Mouse (Mus musculus): ENCODE results near the gene Actr6. TPM values are rescaled to one million over a fixed set of nuclear protein-coding genes. Genes with fewer than 3 reads are reported as not detected.
A peak's percentile ranks its signal among the peaks of the same experiment; 100 is the strongest.

The Actr6 gene
- polyA plus RNA-seq, 2 experiments: 16.0 to 34.3 TPM

DNA sequence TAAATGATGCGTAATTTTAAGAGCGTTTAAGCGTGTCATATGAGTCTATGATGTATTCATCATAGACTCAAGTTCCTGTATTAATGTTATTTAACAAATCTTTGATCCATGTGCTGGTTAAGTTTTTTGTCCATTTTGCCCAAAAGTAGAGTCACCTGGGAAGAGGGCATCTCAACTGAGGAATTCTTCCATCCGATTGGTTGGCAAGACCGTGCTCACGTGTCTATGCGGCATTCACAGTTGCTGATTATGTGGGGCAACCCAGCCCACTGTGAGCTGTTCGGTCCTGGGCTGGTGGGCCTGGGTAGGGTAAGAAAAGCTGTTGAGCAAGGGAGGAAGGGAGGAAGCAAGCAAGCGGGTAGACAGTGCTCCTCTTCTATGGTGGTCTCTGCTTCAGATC is 6.3 kb upstream of the Actr6 start:
- no peaks in the 10 kb centered on the region for H3K4me1 ChIP-seq (ENCODE audit: control insufficient read depth, insufficient read depth, low read length)
- WGBS: 93% methylated on average over 9 of the region's 9 CpGs
- H3K36me3 ChIP-seq (ENCODE audit: control insufficient read depth, insufficient read depth, low read length): no peaks in the 10 kb centered on the region
- no peak overlapping the region for H3K27ac ChIP-seq (replicated peaks; ENCODE audit: low read depth, low read length)
- H3K4me2 ChIP-seq (replicated peaks; ENCODE audit: low read depth, low read length, severe bottlenecking): no peak overlapping the region
- H3K9me3 ChIP-seq (ENCODE audit: control insufficient read depth, low read length): no peaks in the 10 kb centered on the region
- DNase-seq (ENCODE audit: low spot score) (no peak), ATAC-seq (ENCODE audit: low FRiP score, low read depth) (no peak)
- no peak overlapping the region for H3K9ac ChIP-seq (ENCODE audit: low read depth, low read length, severe bottlenecking)
- no peaks in the 10 kb centered on the region for H3K27me3 ChIP-seq (ENCODE audit: control insufficient read depth, insufficient read depth, low read length)
- TF ChIP-seq POLR2A (IDR thresholded peaks at IDR 0.05; ENCODE audit: borderline replicate concordance, extremely low read depth, insufficient read depth, insufficient read length): no peak
- H3K4me3 ChIP-seq (replicated peaks; ENCODE audit: low read length): no peak overlapping the region

GRCm38 (mm10) chr10:89737887-89738286 is 5.8 kb upstream of the Actr6 start:
- H3K9ac ChIP-seq (ENCODE audit: low read depth, low read length, severe bottlenecking): no peak overlapping the region
- H3K36me3 ChIP-seq (ENCODE audit: control insufficient read depth, insufficient read depth, low read length): no peaks in the 10 kb centered on the region
- no peak for TF ChIP-seq POLR2A (IDR thresholded peaks at IDR 0.05; ENCODE audit: borderline replicate concordance, extremely low read depth, insufficient read depth, insufficient read length)
- H3K27ac ChIP-seq (replicated peaks; ENCODE audit: low read depth, low read length): no peak overlapping the region
- 85% methylated on average over 3 of the region's 3 CpGs for WGBS
- no peaks in the 10 kb centered on the region for H3K4me1 ChIP-seq (ENCODE audit: control insufficient read depth, insufficient read depth, low read length)
- ATAC-seq (ENCODE audit: low FRiP score, low read depth) (no peak), DNase-seq (ENCODE audit: low spot score) (no peak)
- H3K9me3 ChIP-seq (ENCODE audit: control insufficient read depth, low read length): no peaks in the 10 kb centered on the region
- H3K4me3 ChIP-seq (replicated peaks; ENCODE audit: low read length): no peak overlapping the region
- no peak overlapping the region for H3K4me2 ChIP-seq (replicated peaks; ENCODE audit: low read depth, low read length, severe bottlenecking)
- H3K27me3 ChIP-seq (ENCODE audit: control insufficient read depth, insufficient read depth, low read length): no peaks in the 10 kb centered on the region

DNA sequence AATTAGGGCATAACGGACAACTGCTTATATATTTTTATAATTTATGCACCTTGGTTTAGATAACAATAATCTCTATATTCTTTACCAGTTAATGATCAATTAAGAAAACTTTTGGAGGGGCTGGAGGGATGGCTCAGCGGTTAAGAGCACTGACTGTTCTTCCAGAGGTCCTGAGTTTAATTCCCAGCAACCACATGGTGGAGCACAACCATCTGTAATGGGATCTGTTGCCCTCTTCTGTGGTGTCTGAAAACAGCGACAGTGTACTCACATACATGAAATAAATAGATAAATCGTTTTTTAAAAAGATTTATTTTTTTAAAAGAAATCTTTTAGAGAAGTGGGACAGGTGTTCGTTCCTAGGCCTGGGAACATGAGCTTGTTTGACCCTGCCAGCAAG is 5.0 kb upstream of the Actr6 start:
- H3K9ac ChIP-seq (ENCODE audit: low read depth, low read length, severe bottlenecking): no peak overlapping the region
- ATAC-seq (ENCODE audit: low FRiP score, low read depth): no peak
- WGBS: 39% methylated on average over 5 of the region's 5 CpGs

DNA sequence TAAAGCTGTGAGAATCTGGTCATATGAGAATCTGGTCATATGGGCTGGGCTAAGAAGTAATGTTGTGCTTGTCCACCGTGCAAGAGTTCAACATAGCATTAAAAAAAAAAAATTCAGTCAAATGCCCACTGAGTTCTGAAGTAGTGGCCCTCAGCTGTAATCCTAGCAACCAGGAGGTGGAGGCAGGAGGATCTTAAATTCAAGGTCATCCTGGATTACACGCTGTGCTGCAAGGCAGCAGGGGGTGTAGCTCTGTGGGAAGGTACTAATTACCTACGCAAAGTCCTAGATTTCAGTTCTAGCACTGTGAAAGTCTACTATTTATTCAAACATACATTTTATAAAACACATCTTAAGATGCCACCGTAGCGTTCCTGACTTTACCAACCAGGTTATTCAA is 754 bp downstream of the Actr6 start:
- whole genome bisulfite sequencing: 17% methylated on average over 5 of the region's 5 CpGs
- ATAC-seq (ENCODE audit: low FRiP score, low read depth) (no peak), DNase-seq (ENCODE audit: low spot score) (no peak)
- peaks cover 5% of the 10 kb centered on the region; the same call in 1 of the 2 replicates for H3K4me1 ChIP-seq (ENCODE audit: control insufficient read depth, insufficient read depth, low read length)
- TF ChIP-seq POLR2A (IDR thresholded peaks at IDR 0.05; ENCODE audit: borderline replicate concordance, extremely low read depth, insufficient read depth, insufficient read length): no peak
- H3K4me2 ChIP-seq (replicated peaks; ENCODE audit: low read depth, low read length, severe bottlenecking): peak overlapping the region; percentile 74
- H3K9me3 ChIP-seq (ENCODE audit: control insufficient read depth, low read length): no peaks in the 10 kb centered on the region
- peak overlapping the region; percentile 58 for H3K4me3 ChIP-seq (replicated peaks; ENCODE audit: low read length)
- no peaks in the 10 kb centered on the region for H3K27me3 ChIP-seq (ENCODE audit: control insufficient read depth, insufficient read depth, low read length)
- H3K9ac ChIP-seq (ENCODE audit: low read depth, low read length, severe bottlenecking): peak overlapping the region; percentile 54
- H3K27ac ChIP-seq (replicated peaks; ENCODE audit: low read depth, low read length): no peak overlapping the region
- H3K36me3 ChIP-seq (ENCODE audit: control insufficient read depth, insufficient read depth, low read length): peaks cover 11% of the 10 kb centered on the region

More for the DNA sequence above, 5.0 kb upstream of the Actr6 start:
- Histone ChIP-seq H3K36me3 (ENCODE audit: control insufficient read depth, insufficient read depth, low read length) (no peaks in the 10 kb centered on the region), H3K4me3 (replicated peaks; ENCODE audit: low read length) (no peak overlapping the region), H3K27ac (replicated peaks; ENCODE audit: low read depth, low read length) (no peak overlapping the region), H3K4me1 (ENCODE audit: control insufficient read depth, insufficient read depth, low read length) (no peaks in the 10 kb centered on the region), H3K9me3 (ENCODE audit: control insufficient read depth, low read length) (no peaks in the 10 kb centered on the region), H3K27me3 (ENCODE audit: control insufficient read depth, insufficient read depth, low read length) (no peaks in the 10 kb centered on the region), H3K4me2 (replicated peaks; ENCODE audit: low read depth, low read length, severe bottlenecking) (no peak overlapping the region)
- TF ChIP-seq POLR2A (IDR thresholded peaks at IDR 0.05; ENCODE audit: borderline replicate concordance, extremely low read depth, insufficient read depth, insufficient read length): no peak
- DNase-seq (ENCODE audit: low spot score): no peak

- ATAC-seq (ENCODE audit: low FRiP score, low read depth): no peak
- DNase-seq (ENCODE audit: low spot score): no peak
- Histone ChIP-seq H3K27me3 (ENCODE audit: control insufficient read depth, insufficient read depth, low read length) (no peaks in the 10 kb centered on the region), H3K27ac (replicated peaks; ENCODE audit: low read depth, low read length) (no peak overlapping the region), H3K4me3 (replicated peaks; ENCODE audit: low read length) (no peak overlapping the region), H3K36me3 (ENCODE audit: control insufficient read depth, insufficient read depth, low read length) (peaks cover 18% of the 10 kb centered on the region), H3K4me1 (ENCODE audit: control insufficient read depth, insufficient read depth, low read length) (peaks cover 5% of the 10 kb centered on the region; the same call in 1 of the 2 replicates), H3K9ac (ENCODE audit: low read depth, low read length, severe bottlenecking) (no peak overlapping the region), H3K9me3 (ENCODE audit: control insufficient read depth, low read length) (no peaks in the 10 kb centered on the region), H3K4me2 (replicated peaks; ENCODE audit: low read depth, low read length, severe bottlenecking) (no peak overlapping the region)
- WGBS: 88% methylated on average over 6 of the region's 6 CpGs
- no peak for TF ChIP-seq POLR2A (IDR thresholded peaks at IDR 0.05; ENCODE audit: borderline replicate concordance, extremely low read depth, insufficient read depth, insufficient read length)
These were observed 1.7 kb downstream of the Actr6 start for GRCm38 (mm10) chr10:89730386-89730785.
